Mouse (Mus musculus) olfactory bulb, adult 2 months (tissue): ENCODE data around the gene Luc7l. TPM values are rescaled to one million over a fixed set of nuclear protein-coding genes. Genes with fewer than 3 reads are reported as not detected.

Experiments used
- H3K27ac ChIP-seq: fragments of 200-500 bp; 2 replicates; pipeline ENCODE4 v1.5.1; 2012; ENCODE audit warnings: low read depth, low read length; ENCODE audit not compliant: insufficient read depth
- H3K4me1 ChIP-seq: fragments of 200-500 bp; 2 replicates; pipeline ENCODE4 v1.6.1; 2012; ENCODE audit warnings: low read length; ENCODE audit not compliant: control insufficient read depth, insufficient read depth
- H3K4me3 ChIP-seq: fragments of 200-500 bp; 2 replicates; pipeline ENCODE4 v1.5.1; 2012; ENCODE audit warnings: mild to moderate bottlenecking, low read depth, low read length, moderate library complexity; ENCODE audit not compliant: insufficient read depth
- CTCF ChIP-seq: fragments of 200-500 bp; IDR thresholded peaks from 2 replicates; pipeline ENCODE4 v1.5.1; 2012; ENCODE audit warnings: low read depth, mild to moderate bottlenecking, low read length, moderate library complexity; ENCODE audit not compliant: insufficient read depth
- POLR2A ChIP-seq: fragments of 200-500 bp; IDR thresholded peaks from 2 replicates; pipeline ENCODE4 v1.6.1; 2012; ENCODE audit warnings: mild to moderate bottlenecking, low read depth, low read length, moderate library complexity; ENCODE audit not compliant: insufficient read depth
- WGBS: fragments of 180-500 bp; shearing (Covaris S2); methylation state at CpG from one replicate; pipeline ENCODE4 v1.1.7; 2018; 5-methylcytosine and 5-hydroxymethylcytosine counted together
- polyA plus RNA-seq: library from polyadenylated mRNA; stranded (reverse); fragments of >200 nt; gene quantifications from 2 replicates; pipeline ENCODE4 v1.2.4, GENCODE M21; 2012; ENCODE audit warnings: low replicate concordance; ENCODE audit not compliant: missing spikeins, insufficient read depth, insufficient read length

Gene Luc7l
- polyA plus RNA-seq, result not detected in 2 replicates

- TF ChIP-seq POLR2A, result peak; percentile 84
- TF ChIP-seq CTCF, result 0 out of 2 replicates have a peak, but pooled peaks have one; percentile 6
- Histone ChIP-seq H3K4me3 (peak within 1 kb of the TSS; percentile 80), H3K27ac (peak within 1 kb of the TSS; percentile 87), H3K4me1 (no peaks in the 10 kb centered on the region; the same call in 1 of the 2 replicates)
- under 1% methylated on average over 43 of the region's 43 CpGs for WGBS
Measured at GRCm38 (mm10) chr17:26252539-26253251, at the start of gene Luc7l. TSS of gene Luc7l (plus strand) at chr17:26252896.

GRCm38 (mm10) chr17:26203321-26203811 is 49.3 kb upstream of the Luc7l start:
- Histone ChIP-seq H3K27ac (no peak overlapping the region), H3K4me3 (peak overlapping the region; percentile 53), H3K4me1 (peaks cover 18% of the 10 kb centered on the region)
- TF ChIP-seq POLR2A (no peak), CTCF (no peak)
- WGBS, result under 1% methylated on average over 30 of the region's 30 CpGs

GRCm38 (mm10) chr17:26204766-26205165 is 47.9 kb upstream of the Luc7l start:
- H3K4me1 ChIP-seq, result peaks cover 18% of the 10 kb centered on the region
- no peak overlapping the region for H3K27ac ChIP-seq
- no peak overlapping the region for H3K4me3 ChIP-seq
- no peak for TF ChIP-seq CTCF
- no peak for TF ChIP-seq POLR2A
- 38% methylated on average over 11 of the region's 11 CpGs for WGBS

- Histone ChIP-seq H3K4me3 (no peak overlapping the region), H3K27ac (no peak overlapping the region), H3K4me1 (peaks cover 18% of the 10 kb centered on the region)
- TF ChIP-seq CTCF (no peak), POLR2A (no peak)
- WGBS, result 73% methylated on average over 1 of the region's 1 CpGs
Measured at GRCm38 (mm10) chr17:26206392-26206791, 46.3 kb upstream of the Luc7l start.

GRCm38 (mm10) chr17:26207686-26208085 is 45.0 kb upstream of the Luc7l start, which contains the start of gene Arhgdig:
TSS of gene Arhgdig (minus strand) at chr17:26207786.
- H3K4me1 ChIP-seq, result peaks cover 15% of the 10 kb centered on the region
- TF ChIP-seq POLR2A (no peak), CTCF (no peak)

GRCm38 (mm10) chr17:26212241-26212640 is 40.5 kb upstream of the Luc7l start:
- H3K4me3 ChIP-seq, result no peak overlapping the region
- no peak overlapping the region for H3K27ac ChIP-seq
- 91% methylated on average over 7 of the region's 7 CpGs for WGBS
- H3K4me1 ChIP-seq, result no peaks in the 10 kb centered on the region
- TF ChIP-seq CTCF (no peak), POLR2A (no peak)

More at GRCm38 (mm10) chr17:26207686-26208085, 45.0 kb upstream of the Luc7l start, which contains the start of gene Arhgdig:
- WGBS, result 90% methylated on average over 12 of the region's 12 CpGs
- Histone ChIP-seq H3K4me3 (no peak within 1 kb of the TSS), H3K27ac (no peak within 1 kb of the TSS)

GRCm38 (mm10) chr17:26212681-26213080 is 40.0 kb upstream of the Luc7l start:
- H3K27ac ChIP-seq, result no peak overlapping the region
- 88% methylated on average over 11 of the region's 11 CpGs for WGBS
- no peak for TF ChIP-seq POLR2A
- no peak for TF ChIP-seq CTCF

GRCm38 (mm10) chr17:26221508-26221907 is 31.2 kb upstream of the Luc7l start:
- Histone ChIP-seq H3K4me3 (no peak overlapping the region), H3K27ac (no peak overlapping the region), H3K4me1 (no peaks in the 10 kb centered on the region)
- no peak for TF ChIP-seq CTCF
- no peak for TF ChIP-seq POLR2A
- 76% methylated on average over 2 of the region's 2 CpGs for WGBS

More at GRCm38 (mm10) chr17:26212681-26213080, 40.0 kb upstream of the Luc7l start:
- Histone ChIP-seq H3K4me3 (no peak overlapping the region), H3K4me1 (no peaks in the 10 kb centered on the region)

GRCm38 (mm10) chr17:26225150-26225549 is 27.5 kb upstream of the Luc7l start:
- no peak overlapping the region for H3K4me3 ChIP-seq
- TF ChIP-seq CTCF, result no peak
- no peak for TF ChIP-seq POLR2A
- no peaks in the 10 kb centered on the region for H3K4me1 ChIP-seq
- H3K27ac ChIP-seq, result no peak overlapping the region
- whole genome bisulfite sequencing, result 85% methylated on average over 12 of the region's 12 CpGs
